Mouse (Mus musculus): Measurements from ENCODE around the gene Prkd3.

Prkd3 gene

DNA sequence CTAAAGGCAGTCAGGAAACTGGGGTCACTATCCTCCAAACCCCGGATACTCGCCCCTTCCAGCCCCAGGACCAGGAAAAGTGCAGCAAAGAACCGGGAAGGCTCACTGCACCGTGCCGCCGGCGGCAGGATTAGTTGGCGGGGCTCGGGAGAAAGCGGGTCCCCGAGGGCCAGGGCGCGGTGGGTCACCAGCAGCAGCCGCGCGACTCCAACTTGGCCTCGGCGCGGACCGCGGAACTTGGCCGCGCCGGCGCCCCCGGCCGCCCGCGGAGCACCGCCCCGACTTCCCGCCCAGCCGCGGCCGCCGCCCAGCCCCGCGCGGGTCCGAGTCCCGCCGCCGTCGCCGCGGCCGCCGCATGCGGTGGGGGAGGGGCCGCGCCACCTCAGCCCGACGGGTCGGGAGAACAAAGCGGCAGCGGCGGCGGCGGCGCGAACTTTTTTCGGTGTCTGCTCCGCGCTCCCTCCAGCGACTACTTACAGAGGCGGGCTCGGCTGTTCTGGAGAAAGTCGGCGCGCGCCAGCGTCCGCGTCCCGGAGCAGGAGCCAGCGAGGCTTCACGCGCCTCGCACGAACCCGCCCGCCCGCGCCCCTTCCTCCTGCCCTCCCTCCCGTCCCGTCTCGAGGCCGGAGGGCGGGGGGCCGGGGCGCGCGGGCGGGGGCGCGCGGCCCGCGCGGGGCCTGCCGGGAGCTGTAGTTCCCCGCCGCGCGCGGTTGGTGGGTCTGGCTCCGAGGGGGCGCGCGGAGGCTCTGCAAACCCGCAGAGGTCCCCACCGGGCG lies at the start of gene Prkd3:
Gene Prkd3 (minus strand): TSS at position 609 of the 776 bp plus-strand sequence.
- no peak for DNase-seq (ENCODE audit: low spot score)

DNA sequence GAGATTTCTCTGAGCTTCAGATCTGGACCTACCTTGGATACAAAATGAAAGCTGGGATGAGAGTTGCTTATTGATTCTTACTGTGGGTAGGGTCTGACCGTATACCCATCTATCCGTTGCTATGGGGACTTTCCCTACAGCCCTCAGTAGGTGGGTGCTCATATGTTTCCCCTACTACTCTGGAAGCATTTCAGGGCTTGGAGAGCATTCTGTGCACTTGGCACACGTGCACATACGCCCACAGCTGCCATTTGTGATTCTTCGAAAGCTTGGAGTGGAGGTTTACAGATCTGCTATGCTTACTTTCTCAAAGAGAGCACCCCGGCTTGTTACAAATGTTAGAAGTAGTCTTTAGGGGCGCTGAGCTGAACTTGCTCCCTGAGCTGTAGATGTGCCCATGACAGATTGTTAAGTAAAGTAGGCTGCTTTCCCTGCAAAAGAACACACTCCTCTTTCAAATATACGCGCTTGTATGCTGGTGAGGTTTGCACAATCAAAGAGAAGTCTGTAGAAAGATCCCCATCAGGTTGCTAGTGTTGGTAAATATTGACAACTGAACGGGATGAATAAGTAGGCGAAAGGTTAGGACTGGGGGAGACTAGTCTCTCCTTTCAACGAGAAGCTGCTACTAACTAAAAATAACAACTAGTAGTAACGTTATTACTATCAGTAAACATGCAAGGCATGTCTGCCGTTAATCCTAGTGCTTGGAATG lies 49.3 kb upstream of the Prkd3 start:
- no peak for DNase-seq (ENCODE audit: low spot score)

DNA sequence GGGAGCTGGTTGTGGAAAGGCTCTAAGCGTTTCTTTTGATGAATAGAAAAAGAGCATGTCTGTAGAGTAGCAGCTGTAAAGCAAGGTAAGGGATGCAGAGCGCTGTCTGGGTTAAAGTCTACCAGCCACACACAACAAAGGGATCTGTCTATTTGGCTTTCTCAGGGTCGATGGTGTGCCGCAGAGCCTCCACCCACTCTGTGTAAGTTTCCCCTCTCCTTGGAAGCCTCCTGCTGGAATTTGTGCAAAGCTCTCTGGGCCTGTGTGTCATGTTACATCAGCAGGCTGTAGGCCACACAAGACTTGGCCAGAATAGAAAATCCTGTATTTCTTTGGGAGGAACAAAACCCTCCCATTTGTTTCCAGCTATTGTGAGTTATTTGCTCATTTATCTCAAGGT lies 48.4 kb upstream of the Prkd3 start:
- DNase-seq (ENCODE audit: low spot score): no peak

DNA sequence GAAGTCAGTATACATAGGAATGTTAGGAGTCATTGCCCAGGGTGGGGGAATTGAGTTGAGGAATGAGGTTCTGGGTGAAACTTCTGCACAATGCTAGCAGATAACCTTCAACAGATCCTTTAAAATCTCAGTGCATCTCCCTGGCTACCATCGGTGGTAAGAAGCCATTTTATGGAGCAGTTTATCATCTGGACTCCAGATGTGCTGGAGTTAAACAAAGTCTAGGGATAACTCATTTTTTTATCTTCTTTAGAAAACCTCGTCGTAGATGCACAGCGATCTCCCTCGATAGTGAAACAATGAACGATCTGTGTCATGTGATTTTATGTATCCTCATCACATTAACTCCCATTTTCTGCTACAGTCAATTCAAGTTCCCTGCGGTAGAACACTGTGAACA lies 48.0 kb upstream of the Prkd3 start:
- no peak for DNase-seq (ENCODE audit: low spot score)

DNA sequence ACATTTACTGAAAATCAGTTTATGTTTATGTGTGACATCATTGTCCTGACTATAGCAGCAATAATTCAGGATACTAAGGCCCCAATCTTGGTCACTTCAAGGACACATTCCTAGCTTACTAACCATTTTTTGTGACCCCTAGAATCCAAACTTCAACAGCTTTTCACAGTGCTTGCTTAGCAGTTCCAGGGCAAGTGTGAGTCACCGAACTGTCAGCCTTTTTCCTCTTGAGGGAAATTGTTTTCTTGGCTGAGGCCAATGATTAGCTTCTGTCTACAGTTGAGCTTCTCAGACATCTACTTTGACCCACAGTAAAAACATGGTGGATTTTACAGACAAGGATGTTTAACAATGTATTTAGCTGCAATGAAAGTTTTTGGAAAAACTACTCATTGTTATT lies 43.6 kb upstream of the Prkd3 start:
- DNase-seq (ENCODE audit: low spot score): no peak

DNA sequence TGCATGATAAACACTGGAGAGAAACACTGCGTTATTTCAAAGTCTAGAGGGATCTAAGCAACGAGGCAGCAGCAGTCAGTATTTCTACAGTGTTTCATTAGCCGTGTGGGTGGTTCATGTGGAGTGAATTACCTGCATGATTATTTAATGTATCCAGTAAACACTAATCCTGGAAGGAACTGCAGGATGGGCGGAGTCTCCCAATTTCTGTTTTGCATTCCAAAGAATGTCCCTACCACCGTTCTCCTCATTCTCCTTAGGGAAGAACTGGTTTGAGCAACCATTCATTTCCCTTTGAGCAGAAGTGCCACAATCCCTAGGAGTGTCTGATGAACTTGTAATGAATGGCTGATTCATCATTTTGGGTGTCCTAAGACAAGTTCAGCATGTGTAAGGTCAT lies 39.6 kb upstream of the Prkd3 start:
- no peak for DNase-seq (ENCODE audit: low spot score)

DNA sequence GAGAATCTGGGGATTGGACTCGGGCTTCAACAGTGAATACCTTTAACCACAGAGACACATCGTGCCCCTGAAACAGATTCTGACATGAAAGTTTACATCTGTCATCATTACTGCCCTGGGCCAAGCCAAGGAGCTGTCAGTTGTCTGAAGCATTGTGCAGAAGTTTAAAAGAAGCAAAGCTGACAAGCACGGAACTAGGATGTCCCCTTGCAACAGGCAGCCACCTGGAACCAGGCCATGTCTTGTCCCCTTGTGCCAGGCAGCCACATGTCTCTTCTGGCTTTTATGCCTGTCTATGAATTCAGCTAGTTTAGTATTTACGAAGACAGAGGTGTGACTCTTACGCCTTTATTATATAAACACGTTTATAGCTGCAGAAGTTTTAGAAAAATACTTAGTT lies 37.7 kb upstream of the Prkd3 start:
- DNase-seq (ENCODE audit: low spot score): no peak

DNA sequence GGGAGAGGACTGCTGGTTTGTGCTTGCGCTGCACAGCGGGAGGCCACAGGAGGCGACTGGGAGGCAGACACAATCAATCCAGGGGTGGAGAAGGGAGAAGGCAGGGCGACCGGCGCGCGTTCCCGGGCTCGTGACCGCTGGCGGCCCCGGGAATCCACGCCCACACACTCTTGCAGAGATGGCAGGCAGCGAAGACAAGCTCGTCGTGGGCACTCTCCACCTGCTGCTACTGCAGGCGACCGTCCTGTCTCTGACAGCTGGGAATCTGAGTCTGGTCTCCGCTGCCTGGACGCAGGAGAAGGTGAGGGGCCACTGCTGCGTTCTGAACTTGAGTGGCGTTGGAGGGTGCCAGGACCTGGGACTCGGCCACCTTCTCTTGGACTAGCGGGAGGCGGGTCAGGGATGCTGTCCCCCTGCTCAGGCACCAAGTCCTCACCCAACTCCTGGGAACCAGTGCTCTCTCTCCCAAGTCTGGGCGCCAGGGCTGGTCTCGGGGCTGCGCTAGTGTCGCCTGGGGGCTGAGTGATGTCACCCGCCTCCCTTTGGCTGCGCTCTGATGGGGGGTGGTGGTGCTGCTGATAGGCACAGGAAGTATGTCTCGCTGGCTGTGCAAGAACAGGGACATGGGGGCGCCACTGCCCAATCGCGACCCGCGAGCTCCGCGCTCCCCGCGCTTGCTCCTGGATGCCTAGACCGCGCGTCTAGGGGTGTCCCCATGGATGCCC lies 31.6 kb upstream of the Prkd3 start:
- no peak for DNase-seq (ENCODE audit: low spot score)

DNA sequence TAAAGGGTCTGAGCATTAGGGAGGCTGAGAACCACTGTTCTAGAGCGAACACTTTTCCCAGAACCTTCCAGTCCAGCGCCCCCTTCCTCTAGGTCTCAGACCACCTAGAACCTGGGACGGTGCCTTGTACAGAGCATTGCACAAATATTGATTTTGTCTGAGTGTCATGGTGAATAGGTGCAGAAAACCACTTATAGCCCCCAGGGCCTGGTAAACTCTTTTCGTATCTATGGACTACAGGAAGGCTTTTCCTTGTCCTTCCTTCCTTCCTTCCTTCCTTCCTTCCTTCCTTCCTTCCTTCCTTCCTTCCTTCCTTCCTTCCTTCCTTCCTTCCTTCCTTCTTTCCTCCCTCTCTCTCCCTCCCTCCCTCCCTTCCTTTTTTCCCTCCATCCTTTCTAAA lies 31.0 kb upstream of the Prkd3 start, which contains the start of gene Qpct:
Gene Qpct (plus strand): TSS at position 301 of the 400 bp plus-strand sequence.
- DNase-seq (ENCODE audit: low spot score): no peak

DNA sequence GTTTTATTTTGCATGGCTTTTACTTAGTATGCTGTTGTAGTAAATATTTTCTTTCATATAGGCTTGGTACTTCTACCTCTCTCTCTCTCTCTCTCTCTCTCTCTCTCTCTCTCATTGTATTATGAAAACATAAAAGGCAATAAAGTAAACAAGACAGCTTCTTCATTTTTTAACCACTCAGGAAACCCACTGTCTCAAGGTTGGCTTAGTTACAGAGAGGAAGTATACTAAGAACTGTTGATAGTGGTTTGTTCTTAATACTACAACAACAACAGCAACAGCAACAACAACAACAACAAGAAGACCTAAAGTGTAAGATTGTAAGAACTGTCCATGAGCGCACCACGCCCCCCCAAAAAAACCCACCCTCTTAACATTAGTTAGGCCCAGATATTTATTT lies 23.1 kb upstream of the Prkd3 start:
- DNase-seq (ENCODE audit: low spot score): no peak

DNA sequence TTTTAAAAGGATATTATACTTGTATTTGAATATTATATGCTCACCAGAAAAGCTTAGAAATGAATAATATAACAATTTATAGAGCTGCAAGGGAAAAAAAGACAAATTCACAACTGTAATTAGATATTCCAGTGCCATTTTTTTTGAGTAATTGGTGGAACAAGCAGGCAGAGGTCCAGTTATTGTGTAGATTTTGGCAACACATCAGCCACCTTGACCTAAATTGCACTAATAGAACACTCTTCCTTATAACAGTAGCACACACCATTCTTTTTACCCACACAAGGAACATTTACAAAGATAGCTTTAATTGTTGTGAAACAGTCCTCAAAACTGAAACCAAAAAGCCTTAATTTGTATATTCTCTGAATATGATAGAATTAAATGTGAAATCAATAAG lies 19.0 kb upstream of the Prkd3 start:
- DNase-seq (ENCODE audit: low spot score): no peak

DNA sequence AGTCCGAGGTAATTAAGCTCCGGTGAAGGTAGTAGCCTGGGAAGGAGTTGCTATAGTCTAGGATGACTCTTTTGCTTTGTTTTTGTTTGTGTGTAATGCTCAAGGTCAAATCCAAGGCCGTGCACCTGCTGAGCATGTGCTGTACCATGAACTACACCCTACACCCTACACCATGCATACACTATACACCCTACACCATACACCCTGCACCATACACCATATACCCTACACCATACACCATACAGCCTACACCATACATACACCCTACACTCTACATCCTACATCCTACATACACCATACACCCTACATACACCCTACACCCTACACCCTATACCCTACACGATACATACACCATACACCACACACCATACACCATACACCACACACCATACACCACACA lies 12.2 kb upstream of the Prkd3 start:
- no peak for DNase-seq (ENCODE audit: low spot score)

DNA sequence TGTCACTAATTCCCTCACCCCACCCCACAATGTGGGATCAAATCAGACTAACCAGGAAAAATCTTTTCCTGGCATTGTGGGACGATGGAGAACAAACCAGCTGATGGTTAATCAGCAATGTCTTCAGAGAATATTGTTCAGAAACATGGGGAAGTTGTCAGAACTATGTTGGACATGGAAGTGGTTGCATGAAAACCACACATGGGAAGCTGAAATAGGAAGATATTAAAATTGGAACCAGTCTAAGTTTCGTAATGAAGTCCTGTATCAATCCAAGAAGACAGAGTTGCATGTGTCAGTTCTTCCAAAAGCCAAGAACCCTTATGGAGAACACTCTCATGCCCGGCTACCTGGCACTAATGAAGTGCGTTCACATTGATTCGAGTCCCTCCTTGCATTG lies 11.0 kb upstream of the Prkd3 start:
- DNase-seq (ENCODE audit: low spot score): no peak

DNA sequence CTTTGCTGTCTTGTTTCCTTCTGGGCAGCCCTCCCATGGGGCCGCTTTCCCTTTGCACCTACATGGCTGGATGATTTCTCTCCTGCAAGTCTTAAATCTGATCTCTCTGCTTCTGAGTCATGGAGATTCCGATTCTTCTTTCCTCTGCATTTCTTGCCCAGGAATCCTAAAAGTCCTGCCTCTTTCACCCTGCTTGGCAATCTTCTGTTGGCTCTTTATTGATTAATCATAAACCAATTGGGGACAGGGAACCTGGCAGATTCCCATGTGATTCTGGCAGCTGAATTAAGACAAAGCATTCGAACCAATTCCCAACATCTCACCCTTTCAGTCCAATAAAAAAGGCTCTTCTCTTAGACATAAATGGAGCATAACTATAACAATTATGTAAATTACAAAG lies 8.6 kb upstream of the Prkd3 start:
- no peak for DNase-seq (ENCODE audit: low spot score)

DNA sequence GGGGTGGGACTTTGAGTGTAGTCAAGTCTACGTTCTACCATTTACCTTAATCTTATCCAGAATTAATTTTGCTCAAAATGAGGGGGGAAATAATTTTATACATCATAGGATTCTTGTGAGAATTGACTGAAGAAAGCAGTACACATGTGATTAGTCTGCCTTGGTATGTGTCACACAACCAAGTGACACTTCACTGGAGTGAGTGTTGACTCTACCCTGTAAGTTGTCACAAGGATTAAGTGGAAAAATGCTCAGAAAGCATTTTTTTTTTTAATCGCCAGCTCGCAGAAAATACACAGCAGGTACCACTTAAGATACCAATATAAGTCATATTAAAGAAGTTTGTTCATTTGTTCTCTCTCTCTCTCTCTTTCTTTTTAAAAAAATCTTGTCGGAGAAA lies 3.9 kb upstream of the Prkd3 start:
- DNase-seq (ENCODE audit: low spot score): no peak

DNA sequence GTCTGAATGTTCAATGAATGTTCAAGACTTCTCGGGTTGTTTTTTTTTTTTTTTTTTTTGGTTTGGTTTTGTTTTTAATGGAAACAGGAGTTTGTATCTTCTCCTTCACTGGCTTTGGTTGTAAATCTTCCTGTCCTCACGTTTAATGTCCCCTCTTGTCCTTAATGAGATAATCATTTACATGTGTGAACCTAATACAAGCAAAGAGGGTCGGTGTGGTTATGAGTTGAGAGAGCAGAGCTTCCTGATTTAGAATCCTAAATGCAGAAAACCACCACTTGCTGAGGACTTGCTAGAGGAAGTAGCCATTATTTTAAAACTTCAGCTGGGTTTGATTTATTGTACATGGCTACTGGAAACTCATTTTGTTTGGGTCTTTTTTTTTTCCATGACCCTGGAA lies 2.1 kb upstream of the Prkd3 start:
- no peak for DNase-seq (ENCODE audit: low spot score)

DNA sequence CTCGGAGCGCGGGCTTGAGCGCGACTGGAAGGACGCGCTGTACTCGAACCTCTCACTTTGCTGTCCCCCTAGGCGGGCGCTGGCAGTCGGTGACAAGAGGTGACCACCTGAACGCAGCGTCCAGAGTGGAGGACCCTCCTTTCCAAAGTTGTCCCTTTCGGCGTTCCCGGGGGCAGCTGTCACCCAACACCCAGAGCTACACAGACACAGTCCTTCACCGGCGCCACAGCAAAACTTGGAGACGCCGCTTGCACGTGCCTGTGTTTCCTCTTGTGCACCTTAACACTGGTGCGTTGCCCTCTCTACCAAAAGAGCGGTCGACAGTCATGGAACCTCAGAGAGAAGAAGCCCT lies 344 bp upstream of the Prkd3 start:
- DNase-seq (ENCODE audit: low spot score): no peak

DNA sequence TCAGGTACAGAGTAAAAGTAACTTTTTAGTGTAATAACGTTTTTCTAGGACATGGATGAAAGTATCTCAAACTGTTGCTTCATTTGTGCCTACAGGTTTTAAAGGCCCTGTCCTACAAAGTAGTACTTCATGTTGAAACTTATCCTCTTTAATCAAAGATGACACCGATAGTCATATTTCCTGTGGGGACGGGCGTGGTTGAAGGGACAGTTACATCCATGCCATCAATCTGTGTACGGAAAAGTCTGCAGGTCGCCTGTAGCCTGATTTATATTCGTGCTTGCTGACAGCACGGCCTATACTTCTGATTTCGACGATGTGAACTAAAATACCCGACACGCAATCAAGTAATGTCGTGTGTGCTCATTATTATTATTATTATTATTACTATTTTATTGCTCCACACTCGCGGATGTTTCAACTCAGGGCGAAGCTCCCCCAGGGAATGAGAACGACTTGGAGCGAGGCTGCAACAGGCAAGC lies 849 bp downstream of the Prkd3 start:
- no peak for DNase-seq (ENCODE audit: low spot score)

DNA sequence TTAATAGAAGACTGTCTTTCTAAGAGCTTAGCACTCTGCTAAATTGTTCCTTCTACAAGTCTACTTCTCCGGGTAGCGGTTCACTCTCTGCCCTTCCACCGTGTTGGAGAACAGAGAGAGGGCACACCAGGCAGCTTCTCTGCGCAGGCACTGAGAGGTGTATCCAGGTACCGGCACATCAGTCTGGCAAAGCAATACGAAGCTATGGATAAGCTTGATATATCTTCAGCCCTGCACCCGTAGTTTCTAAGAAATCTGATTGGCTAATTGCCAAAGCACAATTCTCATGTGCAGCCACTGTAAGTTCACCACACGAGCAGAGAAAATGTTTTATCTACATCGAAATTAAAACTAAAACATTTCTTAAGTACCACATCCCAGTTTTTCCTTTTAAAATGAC lies 2.2 kb downstream of the Prkd3 start:
- no peak for DNase-seq (ENCODE audit: low spot score)

DNA sequence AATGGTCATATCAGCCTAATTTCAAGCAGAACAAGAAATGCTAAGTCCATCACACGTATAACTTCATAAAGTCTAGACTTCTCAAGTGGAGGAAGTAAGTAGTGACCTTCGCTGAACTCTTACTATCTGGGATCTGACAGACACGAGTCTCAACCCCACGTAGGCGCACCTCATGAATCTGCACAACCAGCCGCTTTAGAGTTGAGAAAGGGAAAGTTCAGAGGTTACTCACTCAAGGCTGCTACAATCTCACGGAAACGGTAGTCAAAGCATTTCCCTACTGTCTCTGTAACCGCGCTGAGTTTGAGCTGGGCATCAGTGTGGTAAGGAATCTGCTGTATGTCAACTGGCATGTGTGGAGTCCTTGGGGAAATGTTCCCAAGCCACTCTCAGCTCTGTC lies 4.8 kb downstream of the Prkd3 start:
- DNase-seq (ENCODE audit: low spot score): no peak

DNA sequence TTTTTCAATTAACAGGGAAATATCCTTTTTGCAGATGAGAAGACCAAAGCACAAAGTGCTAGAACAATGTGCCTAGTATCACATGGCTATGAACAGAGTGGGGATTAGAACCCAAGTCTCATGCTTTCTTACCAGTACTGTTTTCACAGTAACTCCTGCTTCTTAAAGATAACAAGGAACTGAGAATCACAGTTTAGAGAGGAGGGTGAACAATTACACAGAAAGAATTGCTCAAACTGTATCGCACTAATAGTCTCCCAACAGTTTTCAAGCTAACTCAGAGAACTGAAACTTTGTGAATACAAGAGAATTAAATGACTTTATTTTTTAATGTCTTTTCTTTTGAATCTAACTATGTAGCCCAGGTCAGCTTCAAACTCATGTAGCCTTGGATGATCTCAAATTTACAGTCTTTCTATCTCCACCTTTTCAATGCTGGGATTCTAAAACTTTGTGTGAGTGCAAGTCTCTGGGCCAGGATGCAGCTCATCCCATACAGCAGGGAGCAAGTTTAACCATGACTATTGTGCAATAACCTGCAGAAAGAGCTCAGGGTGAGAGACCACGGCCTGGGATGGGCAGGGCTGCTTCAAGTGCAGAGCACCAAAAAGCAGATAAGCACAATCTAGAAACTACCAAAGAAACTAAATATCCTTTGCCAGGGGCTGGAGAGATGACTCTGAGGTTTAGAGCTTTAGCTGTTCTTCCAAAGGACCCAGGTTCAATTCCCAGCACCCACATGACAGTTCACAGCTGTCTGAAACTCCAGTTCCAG lies 5.5 kb downstream of the Prkd3 start:
- DNase-seq (ENCODE audit: low spot score): no peak

DNA sequence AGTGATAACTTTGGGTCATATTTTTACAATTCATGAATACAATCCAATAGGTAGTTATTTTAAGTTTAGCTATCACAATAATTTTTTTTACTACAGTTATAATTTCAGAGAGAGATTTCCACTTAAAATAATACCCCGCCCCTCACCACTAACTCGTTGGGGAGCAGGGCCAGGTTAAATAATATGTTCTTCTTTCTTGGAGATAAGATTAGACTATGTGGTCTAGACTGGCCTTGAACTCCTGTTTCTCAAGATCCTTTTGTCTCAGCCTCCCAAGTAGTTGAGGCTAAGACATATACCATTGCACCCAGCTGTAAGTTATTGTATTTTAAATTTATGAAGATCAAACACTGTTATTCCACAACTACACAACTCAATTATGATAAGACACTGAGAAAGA lies 7.0 kb downstream of the Prkd3 start:
- DNase-seq (ENCODE audit: low spot score): no peak

All from spleen, adult 12 weeks (tissue).